In the genomic region with DNA sequence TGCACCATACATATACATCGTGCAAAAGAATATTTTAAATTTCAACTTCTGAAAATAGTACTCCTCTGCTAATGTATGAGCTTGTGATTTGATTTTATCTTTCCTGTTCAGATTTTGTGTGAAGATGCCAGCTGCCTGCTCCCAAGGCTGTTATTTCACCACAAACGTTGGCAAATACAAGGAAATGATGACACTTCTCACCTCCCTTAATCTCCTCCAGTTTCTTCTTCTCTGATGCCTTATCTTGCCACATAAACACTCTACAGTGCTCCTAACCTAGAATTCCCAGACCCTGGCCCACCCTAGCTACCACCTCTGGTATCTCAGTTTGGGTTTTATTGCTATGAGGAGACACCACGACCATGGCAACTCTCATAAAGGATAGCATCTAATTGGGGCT, we compare ENCODE assay signal across 30 mouse cellular contexts.
"Had no signal": no experiment of that assay in that cellular context is flagged by ENCODE, and none has a peak within 500 bp of the region (broad histone marks: within the 10 kb centered on the region; RNA-seq: fewer than 3 reads in every experiment).

No protein-coding gene starts in this region.

- H3K4me1 ChIP-seq: embryonic facial prominence, embryonic 10.5 days; embryonic facial prominence, embryonic 12.5 days; embryonic facial prominence, embryonic 13.5 days; embryonic facial prominence, embryonic 15.5 days; forebrain, embryonic 10.5 days; forebrain, embryonic 12.5 days; forebrain, embryonic 13.5 days; forebrain, embryonic 15.5 days; heart, embryonic 10.5 days; heart, embryonic 12.5 days had no signal

- ATAC-seq: forebrain, embryonic 13.5 days; forebrain, embryonic 14.5 days; forebrain, embryonic 15.5 days; forebrain, embryonic 16.5 days had no signal

- H3K27ac ChIP-seq: embryonic facial prominence, embryonic 10.5 days; embryonic facial prominence, embryonic 12.5 days; embryonic facial prominence, embryonic 13.5 days; embryonic facial prominence, embryonic 15.5 days; forebrain, embryonic 10.5 days; forebrain, embryonic 12.5 days; forebrain, embryonic 13.5 days; forebrain, embryonic 15.5 days; gastrocnemius, adult 2 months; heart, adult 2 months; heart, embryonic 10.5 days had no signal

- H3K27me3 ChIP-seq: embryonic facial prominence, embryonic 12.5 days; embryonic facial prominence, embryonic 13.5 days; embryonic facial prominence, embryonic 15.5 days; forebrain, embryonic 12.5 days; forebrain, embryonic 13.5 days; forebrain, embryonic 15.5 days; heart, embryonic 12.5 days had no signal

- H3K36me3 ChIP-seq: embryonic facial prominence, embryonic 10.5 days; embryonic facial prominence, embryonic 12.5 days; embryonic facial prominence, embryonic 13.5 days; embryonic facial prominence, embryonic 15.5 days; forebrain, embryonic 10.5 days; forebrain, embryonic 12.5 days; forebrain, embryonic 15.5 days; heart, embryonic 10.5 days; heart, embryonic 12.5 days had no signal

- H3K9me3 ChIP-seq: embryonic facial prominence, embryonic 10.5 days; embryonic facial prominence, embryonic 12.5 days; embryonic facial prominence, embryonic 13.5 days; embryonic facial prominence, embryonic 15.5 days; forebrain, embryonic 10.5 days; forebrain, embryonic 12.5 days; forebrain, embryonic 13.5 days; forebrain, embryonic 15.5 days; heart, embryonic 10.5 days; heart, embryonic 12.5 days had no signal

- DNase-seq: cerebellum, adult 8-10 months; cerebellum, adult 9-10 months; cerebellum, adult 9-11 months; cerebellum, postnatal 10 days; cerebellum, postnatal 14 days; cerebellum, postnatal 25 days; cerebellum, postnatal 36 days; embryo, embryonic 11 days; gastrocnemius, adult 2 months; gastrocnemius, postnatal 10 days; gastrocnemius, postnatal 14 days; gastrocnemius, postnatal 25 days; gastrocnemius, postnatal 36 days; heart, adult 11 months; heart, adult 18-20 months; heart, adult 2 months had no signal

- H3K9ac ChIP-seq: embryonic facial prominence, embryonic 12.5 days; embryonic facial prominence, embryonic 13.5 days; embryonic facial prominence, embryonic 15.5 days; forebrain, embryonic 12.5 days; forebrain, embryonic 13.5 days; forebrain, embryonic 15.5 days; heart, embryonic 12.5 days had no signal

- H3K4me3 ChIP-seq: embryonic facial prominence, embryonic 10.5 days; embryonic facial prominence, embryonic 12.5 days; embryonic facial prominence, embryonic 13.5 days; embryonic facial prominence, embryonic 15.5 days; erythroblast, embryonic 14.5 days; forebrain, embryonic 10.5 days; forebrain, embryonic 12.5 days; forebrain, embryonic 13.5 days; forebrain, embryonic 15.5 days; gastrocnemius, adult 2 months; heart, adult 2 months; heart, embryonic 10.5 days; heart, embryonic 12.5 days had no signal

- H3K4me2 ChIP-seq: embryonic facial prominence, embryonic 12.5 days; embryonic facial prominence, embryonic 13.5 days; embryonic facial prominence, embryonic 15.5 days; forebrain, embryonic 12.5 days; forebrain, embryonic 13.5 days; forebrain, embryonic 15.5 days; heart, embryonic 11.5 days; heart, embryonic 12.5 days had no signal
